Mouse (Mus musculus): ENCODE results near the gene Cep170b. TPM values are rescaled to one million over a fixed set of nuclear protein-coding genes. Genes with fewer than 3 reads are reported as not detected.

Gene Cep170b
- polyA plus RNA-seq, 1 experiment, result 22.8 TPM

- Histone ChIP-seq H3K36me3 (ENCODE audit: control insufficient read depth, insufficient read depth) (no peaks in the 10 kb centered on the region), H3K4me3 (no peak overlapping the region), H3K27me3 (ENCODE audit: control insufficient read depth, insufficient read depth, insufficient read length) (no peaks in the 10 kb centered on the region), H3ac (ENCODE audit: control insufficient read depth, insufficient read length) (no peak overlapping the region), H3K4me2 (ENCODE audit: low read depth) (peak overlapping the region; percentile 10), H3K79me2 (ENCODE audit: control insufficient read depth, insufficient read depth) (no peaks in the 10 kb centered on the region)
- peak in 1 of 3 experiments; percentile 58 for TF ChIP-seq MYOD1 (IDR thresholded peaks at IDR 0.05; ENCODE audit: control insufficient read depth in 1 of 3, insufficient read length in 2 of 3, low read depth in 2 of 3)
- TF ChIP-seq TCF12 (IDR thresholded peaks at IDR 0.05; ENCODE audit: insufficient read depth, poor library complexity, severe bottlenecking), result no peak
Observed at GRCm38 (mm10) chr12:112743168-112743975, 23.1 kb downstream of the Cep170b start.

GRCm38 (mm10) chr12:112744211-112744610 is 24.0 kb downstream of the Cep170b start:
- TF ChIP-seq USF1 (IDR thresholded peaks at IDR 0.05; ENCODE audit: low read depth), result no peak
- no peak for TF ChIP-seq REST (IDR thresholded peaks at IDR 0.05; ENCODE audit: insufficient read depth, insufficient read length)
- TF ChIP-seq SRF (IDR thresholded peaks at IDR 0.05; ENCODE audit: control insufficient read depth, insufficient read length, low read depth), result no peak
- TF ChIP-seq POLR2A (IDR thresholded peaks at IDR 0.05; ENCODE audit: insufficient read length, low read depth), result no peak
- TF ChIP-seq E2F4 (IDR thresholded peaks at IDR 0.05; ENCODE audit: insufficient read depth), result no peak
- TF ChIP-seq CEBPB (IDR thresholded peaks at IDR 0.05; ENCODE audit: insufficient read depth, poor library complexity, severe bottlenecking), result no peak
- TF ChIP-seq MAX (IDR thresholded peaks at IDR 0.05; ENCODE audit: low read depth), result no peak
- TF ChIP-seq MYOD1 (IDR thresholded peaks at IDR 0.05; ENCODE audit: control insufficient read depth in 1 of 3, insufficient read length in 2 of 3, low read depth in 2 of 3), result no peak
- H3K4me2 ChIP-seq (ENCODE audit: low read depth), result no peak overlapping the region
- no peaks in the 10 kb centered on the region for H3K79me2 ChIP-seq (ENCODE audit: control insufficient read depth, insufficient read depth)
- H3K27me3 ChIP-seq (ENCODE audit: control insufficient read depth, insufficient read depth, insufficient read length), result no peaks in the 10 kb centered on the region
- H3K4me3 ChIP-seq, result no peak overlapping the region
- H3ac ChIP-seq (ENCODE audit: control insufficient read depth, insufficient read length), result no peak overlapping the region
- H3K36me3 ChIP-seq (ENCODE audit: control insufficient read depth, insufficient read depth), result no peaks in the 10 kb centered on the region

GRCm38 (mm10) chr12:112744891-112745580 is 24.8 kb downstream of the Cep170b start:
- H3K36me3 ChIP-seq (ENCODE audit: control insufficient read depth, insufficient read depth), result no peaks in the 10 kb centered on the region
- H3K4me3 ChIP-seq, result no peak overlapping the region
- H3K27me3 ChIP-seq (ENCODE audit: control insufficient read depth, insufficient read depth, insufficient read length), result no peaks in the 10 kb centered on the region
- no peak overlapping the region for H3K4me2 ChIP-seq (ENCODE audit: low read depth)
- H3ac ChIP-seq (ENCODE audit: control insufficient read depth, insufficient read length), result no peak overlapping the region
- TF ChIP-seq E2F4 (IDR thresholded peaks at IDR 0.05; ENCODE audit: insufficient read depth), result no peak
- TF ChIP-seq MAX (IDR thresholded peaks at IDR 0.05; ENCODE audit: low read depth), result no peak
- TF ChIP-seq TCF3 (IDR thresholded peaks at IDR 0.05; ENCODE audit: insufficient read length, low read depth), result no peak
- TF ChIP-seq USF1 (IDR thresholded peaks at IDR 0.05; ENCODE audit: low read depth), result no peak
- TF ChIP-seq MYOG (IDR thresholded peaks at IDR 0.05; ENCODE audit: control insufficient read depth in 1 of 3, insufficient read depth in 1 of 3, insufficient read length in 2 of 3, low read depth in 2 of 3), result no peak
- no peak for TF ChIP-seq CEBPB (IDR thresholded peaks at IDR 0.05; ENCODE audit: insufficient read depth, poor library complexity, severe bottlenecking)
- no peak for TF ChIP-seq SRF (IDR thresholded peaks at IDR 0.05; ENCODE audit: control insufficient read depth, insufficient read length, low read depth)
- TF ChIP-seq POLR2AphosphoS2 (IDR thresholded peaks at IDR 0.05; ENCODE audit: insufficient read length, low read depth), result no peak
- no peak for TF ChIP-seq REST (IDR thresholded peaks at IDR 0.05; ENCODE audit: insufficient read depth, insufficient read length)
- no peak for TF ChIP-seq TCF12 (IDR thresholded peaks at IDR 0.05; ENCODE audit: insufficient read depth, poor library complexity, severe bottlenecking)
- H3K79me2 ChIP-seq (ENCODE audit: control insufficient read depth, insufficient read depth), result no peaks in the 10 kb centered on the region

- no peaks in the 10 kb centered on the region for H3K36me3 ChIP-seq (ENCODE audit: control insufficient read depth, insufficient read depth)
- H3K79me2 ChIP-seq (ENCODE audit: control insufficient read depth, insufficient read depth), result no peaks in the 10 kb centered on the region
- H3K27me3 ChIP-seq (ENCODE audit: control insufficient read depth, insufficient read depth, insufficient read length), result no peaks in the 10 kb centered on the region
- no peak overlapping the region for H3K4me2 ChIP-seq (ENCODE audit: low read depth)
- TF ChIP-seq MYOD1 (IDR thresholded peaks at IDR 0.05; ENCODE audit: control insufficient read depth in 1 of 3, insufficient read length in 2 of 3, low read depth in 2 of 3), result no peak
- no peak for TF ChIP-seq SRF (IDR thresholded peaks at IDR 0.05; ENCODE audit: control insufficient read depth, insufficient read length, low read depth)
- no peak for TF ChIP-seq CEBPB (IDR thresholded peaks at IDR 0.05; ENCODE audit: insufficient read depth, poor library complexity, severe bottlenecking)
- no peak for TF ChIP-seq REST (IDR thresholded peaks at IDR 0.05; ENCODE audit: insufficient read depth, insufficient read length)
- no peak for TF ChIP-seq MAX (IDR thresholded peaks at IDR 0.05; ENCODE audit: low read depth)
- TF ChIP-seq USF1 (IDR thresholded peaks at IDR 0.05; ENCODE audit: low read depth), result no peak
- TF ChIP-seq POLR2A (IDR thresholded peaks at IDR 0.05; ENCODE audit: insufficient read length, low read depth), result no peak
- no peak for TF ChIP-seq TCF12 (IDR thresholded peaks at IDR 0.05; ENCODE audit: insufficient read depth, poor library complexity, severe bottlenecking)
- no peak for TF ChIP-seq TCF3 (IDR thresholded peaks at IDR 0.05; ENCODE audit: insufficient read length, low read depth)
- no peak for TF ChIP-seq E2F4 (IDR thresholded peaks at IDR 0.05; ENCODE audit: insufficient read depth)
- TF ChIP-seq POLR2AphosphoS2 (IDR thresholded peaks at IDR 0.05; ENCODE audit: insufficient read length, low read depth), result no peak
- no peak for TF ChIP-seq MYOG (IDR thresholded peaks at IDR 0.05; ENCODE audit: control insufficient read depth in 1 of 3, insufficient read depth in 1 of 3, insufficient read length in 2 of 3, low read depth in 2 of 3)
- no peak overlapping the region for H3ac ChIP-seq (ENCODE audit: control insufficient read depth, insufficient read length)
- H3K4me3 ChIP-seq, result no peak overlapping the region
Observed at GRCm38 (mm10) chr12:112745716-112746115, 25.5 kb downstream of the Cep170b start.

- H3K36me3 ChIP-seq (ENCODE audit: control insufficient read depth, insufficient read depth), result no peaks in the 10 kb centered on the region
- H3K27me3 ChIP-seq (ENCODE audit: control insufficient read depth, insufficient read depth, insufficient read length), result no peaks in the 10 kb centered on the region
- TF ChIP-seq REST (IDR thresholded peaks at IDR 0.05; ENCODE audit: insufficient read depth, insufficient read length) (no peak), USF1 (IDR thresholded peaks at IDR 0.05; ENCODE audit: low read depth) (no peak), TCF3 (IDR thresholded peaks at IDR 0.05; ENCODE audit: insufficient read length, low read depth) (no peak), E2F4 (IDR thresholded peaks at IDR 0.05; ENCODE audit: insufficient read depth) (no peak), TCF12 (IDR thresholded peaks at IDR 0.05; ENCODE audit: insufficient read depth, poor library complexity, severe bottlenecking) (no peak), MYOG (IDR thresholded peaks at IDR 0.05; ENCODE audit: control insufficient read depth in 1 of 3, insufficient read depth in 1 of 3, insufficient read length in 2 of 3, low read depth in 2 of 3) (no peak), SRF (IDR thresholded peaks at IDR 0.05; ENCODE audit: control insufficient read depth, insufficient read length, low read depth) (no peak), POLR2AphosphoS2 (IDR thresholded peaks at IDR 0.05; ENCODE audit: insufficient read length, low read depth) (no peak), POLR2A (IDR thresholded peaks at IDR 0.05; ENCODE audit: insufficient read length, low read depth) (no peak), MAX (IDR thresholded peaks at IDR 0.05; ENCODE audit: low read depth) (no peak)
- no peaks in the 10 kb centered on the region for H3K79me2 ChIP-seq (ENCODE audit: control insufficient read depth, insufficient read depth)
- H3K4me3 ChIP-seq, result no peak overlapping the region
- no peak overlapping the region for H3ac ChIP-seq (ENCODE audit: control insufficient read depth, insufficient read length)
- no peak overlapping the region for H3K4me2 ChIP-seq (ENCODE audit: low read depth)
Observed at GRCm38 (mm10) chr12:112746461-112746807, 26.2 kb downstream of the Cep170b start.

Measured in myocyte (in vitro differentiated cells).